Mouse (Mus musculus): ENCODE measurements at regions not wholly inside any gene's neighbourhood (a gene's known extent, or its start where the extent isn't known, plus 50 kb on each side); places are given as distances from the start of the nearest gene placed in this dataset.

DNA sequence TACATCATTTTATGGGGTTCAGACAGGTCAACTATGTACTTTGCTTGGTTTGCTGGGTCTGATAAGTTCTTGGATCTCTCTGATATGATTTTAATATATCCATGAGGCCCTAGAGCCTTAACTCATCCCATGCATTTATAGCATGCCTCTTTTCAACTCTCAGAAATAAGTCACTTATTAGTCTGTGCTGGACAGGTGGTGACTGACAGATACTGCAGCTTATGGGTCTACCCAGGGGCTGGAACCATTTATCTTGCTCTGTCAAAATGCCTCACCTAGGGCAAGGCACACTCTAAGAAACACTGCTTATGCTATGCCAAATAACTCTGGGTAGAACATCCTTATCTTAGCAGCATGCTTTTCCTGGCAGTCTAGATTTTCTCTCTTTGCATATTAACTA is 225.6 kb downstream of the Mbnl1 start:
- DNase-seq (ENCODE audit: extremely low spot score in 1 of 2, low spot score in 1 of 2), result no peak

DNA sequence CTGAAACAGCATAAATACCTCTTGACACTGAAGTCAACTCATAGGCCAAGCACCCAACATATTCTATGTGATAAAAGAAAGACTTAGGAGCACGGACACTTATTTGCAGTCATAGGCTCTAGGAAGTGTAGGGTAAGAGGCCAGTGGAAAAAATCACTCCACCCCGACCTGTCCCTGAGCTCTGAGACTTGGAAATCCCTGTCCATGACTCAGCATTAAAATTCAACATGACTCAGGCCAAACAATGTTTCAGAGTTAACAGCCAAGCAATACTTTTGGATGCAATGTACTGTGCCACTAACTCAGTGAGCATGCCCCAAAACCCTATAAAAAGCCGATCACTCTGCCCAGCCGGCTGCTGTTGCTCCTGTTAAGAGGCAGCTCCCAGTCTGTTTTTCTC is 234.5 kb downstream of the Mbnl1 start:
- no peak for DNase-seq (ENCODE audit: extremely low spot score in 1 of 2, low spot score in 1 of 2)

DNA sequence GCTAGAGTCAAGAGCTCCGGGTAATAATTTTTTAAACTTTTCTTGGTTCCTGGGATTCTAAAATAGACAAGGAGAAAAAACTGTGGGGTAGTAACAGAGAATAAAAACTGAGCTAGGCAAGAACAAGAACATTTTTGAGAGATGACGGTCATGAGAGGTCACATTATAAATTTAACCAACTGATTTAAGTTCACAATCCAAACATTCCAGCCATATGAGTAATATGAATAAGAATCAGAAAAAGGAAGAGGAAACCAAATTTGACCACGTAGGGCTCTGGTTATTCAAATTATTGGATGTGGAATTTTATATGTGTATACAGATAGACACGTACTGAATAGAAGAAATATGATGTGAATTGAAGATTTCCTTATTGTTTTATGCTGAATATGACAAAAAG is 240.3 kb downstream of the Mbnl1 start:
- no peak for DNase-seq (ENCODE audit: extremely low spot score in 1 of 2, low spot score in 1 of 2)

DNA sequence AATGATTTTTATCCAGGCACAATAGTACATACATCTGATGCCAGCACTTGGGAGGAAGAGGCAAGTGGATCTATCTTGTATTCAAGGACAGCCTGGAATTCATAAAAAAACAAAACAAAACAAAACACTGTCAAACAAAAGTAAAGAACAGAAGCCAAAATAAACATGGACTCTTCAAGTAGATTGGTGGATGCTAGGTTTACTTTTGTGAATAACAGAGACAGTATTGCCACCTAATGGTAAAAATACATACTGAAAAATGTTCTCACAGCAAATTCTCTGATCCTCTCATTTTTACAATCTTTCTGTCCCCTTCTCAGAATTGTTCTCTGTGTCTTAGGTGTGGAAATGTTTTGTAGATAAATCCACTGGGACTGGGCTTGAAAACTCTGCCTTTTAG is 247.7 kb downstream of the Mbnl1 start:
- no peak for DNase-seq (ENCODE audit: extremely low spot score in 1 of 2, low spot score in 1 of 2)

DNA sequence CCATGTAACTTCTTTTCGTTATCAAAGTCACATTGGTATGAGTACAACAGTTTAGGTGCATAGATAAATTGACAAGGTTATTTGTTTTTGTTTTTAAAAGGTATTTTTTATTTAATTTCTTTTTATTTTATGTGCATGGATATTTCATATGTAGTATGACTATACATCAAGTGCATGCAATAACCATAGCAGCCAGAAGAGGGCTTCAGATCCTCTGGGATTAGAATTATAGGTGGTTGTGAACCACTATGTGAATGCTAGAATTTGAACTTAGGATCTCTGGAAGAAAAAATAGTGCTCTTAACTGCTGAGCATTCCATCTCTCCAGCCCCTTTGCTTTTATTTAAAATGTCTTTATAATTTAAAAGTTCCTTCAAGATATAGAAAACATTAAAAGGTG is 258.7 kb downstream of the Mbnl1 start:
- DNase-seq (ENCODE audit: extremely low spot score in 1 of 2, low spot score in 1 of 2), result no peak

DNA sequence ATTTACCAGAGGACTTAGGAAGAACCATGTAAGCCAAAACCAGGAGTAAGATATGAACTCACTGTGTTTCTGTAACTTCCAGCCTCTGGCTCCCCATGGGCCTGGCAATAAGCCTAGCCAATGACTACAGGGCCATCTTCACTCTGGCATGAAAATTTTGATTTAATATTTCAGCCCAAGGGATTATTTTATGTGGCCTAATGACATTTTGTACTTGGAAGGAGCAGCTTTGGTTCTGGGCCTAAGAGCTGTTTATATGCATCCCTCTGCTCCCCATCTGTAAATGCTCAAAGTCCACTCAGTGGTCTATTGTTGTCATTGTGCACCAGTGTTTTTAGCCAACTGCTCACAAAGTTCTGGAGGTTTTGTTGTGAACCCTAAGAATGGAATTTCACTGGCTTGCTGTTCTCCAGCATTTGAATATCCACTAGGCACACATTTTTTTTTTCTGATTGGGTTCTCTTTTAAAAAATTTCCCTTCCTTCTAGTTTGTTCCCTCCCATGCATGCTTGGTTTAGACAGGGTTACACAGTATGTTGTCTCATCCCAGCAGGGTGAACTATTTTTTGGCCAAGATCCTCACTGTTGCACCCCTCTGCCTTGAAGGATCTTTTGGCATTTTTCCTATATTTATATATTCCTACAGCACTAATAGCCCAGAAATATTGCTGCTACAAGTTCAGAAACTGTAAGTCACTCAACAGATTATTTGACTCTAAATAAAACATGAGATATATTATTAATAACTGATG is 261.9 kb upstream of the P2ry1 start:
- DNase-seq (ENCODE audit: extremely low spot score in 1 of 2, low spot score in 1 of 2), result no peak

DNA sequence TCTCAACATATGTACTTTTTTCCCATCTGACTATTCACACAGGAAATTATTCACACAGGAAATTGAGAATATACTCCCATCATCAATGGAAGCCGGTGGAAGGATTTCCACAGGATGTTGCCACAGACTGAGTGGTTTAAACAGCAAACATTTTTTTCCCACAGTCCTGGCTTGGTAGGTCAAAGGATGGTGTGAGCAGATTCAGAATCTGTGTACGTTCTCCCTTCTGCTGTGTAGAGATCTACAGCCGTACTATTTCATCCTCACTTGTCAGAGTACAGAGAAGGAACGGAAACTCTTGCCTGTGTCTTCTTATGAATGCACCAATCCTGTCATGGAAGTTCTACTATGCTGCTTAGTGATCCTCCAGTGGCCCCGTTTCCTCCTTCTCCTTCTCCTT is 261.2 kb upstream of the P2ry1 start:
- no peak for DNase-seq (ENCODE audit: extremely low spot score in 1 of 2, low spot score in 1 of 2)

DNA sequence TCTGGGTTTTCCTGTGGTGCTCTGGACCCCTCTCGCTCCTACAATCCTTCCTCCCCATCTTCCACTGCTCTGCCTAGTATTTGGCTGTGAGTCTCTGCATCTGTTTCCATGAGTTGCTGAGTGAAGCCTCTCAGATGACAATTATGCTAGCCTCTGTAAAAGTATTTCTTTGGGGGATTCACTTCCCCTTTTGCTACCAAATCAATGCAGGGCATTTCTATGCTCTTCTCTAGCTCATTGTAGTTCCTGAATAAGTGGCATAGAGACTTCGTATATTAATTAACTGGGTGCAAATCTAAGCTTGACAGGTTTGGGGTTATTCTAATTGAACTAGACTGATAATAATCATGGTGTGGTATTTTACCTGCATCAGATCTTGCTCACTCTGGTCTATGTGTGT is 260.4 kb upstream of the P2ry1 start:
- no peak for DNase-seq (ENCODE audit: extremely low spot score in 1 of 2, low spot score in 1 of 2)

DNA sequence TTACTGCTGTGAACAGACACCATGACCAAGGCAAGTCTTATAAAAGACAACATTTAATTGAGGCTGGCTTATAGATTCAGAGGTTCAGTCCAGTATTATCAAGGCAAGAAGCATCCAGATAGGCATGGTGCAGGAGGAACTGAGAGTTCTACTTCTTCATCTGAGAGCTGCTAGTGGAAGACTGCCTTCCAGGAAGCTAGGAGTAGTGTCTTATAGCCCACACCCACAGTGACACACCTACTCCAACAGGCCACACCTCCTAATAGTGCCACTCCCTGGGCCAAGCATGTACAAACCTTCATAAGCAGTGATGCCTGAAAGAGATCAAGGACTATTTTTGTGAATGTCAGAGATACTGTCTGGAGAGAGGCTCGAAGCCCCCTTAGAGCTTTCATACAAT is 257.5 kb upstream of the P2ry1 start:
- DNase-seq (ENCODE audit: extremely low spot score in 1 of 2, low spot score in 1 of 2), result no peak

DNA sequence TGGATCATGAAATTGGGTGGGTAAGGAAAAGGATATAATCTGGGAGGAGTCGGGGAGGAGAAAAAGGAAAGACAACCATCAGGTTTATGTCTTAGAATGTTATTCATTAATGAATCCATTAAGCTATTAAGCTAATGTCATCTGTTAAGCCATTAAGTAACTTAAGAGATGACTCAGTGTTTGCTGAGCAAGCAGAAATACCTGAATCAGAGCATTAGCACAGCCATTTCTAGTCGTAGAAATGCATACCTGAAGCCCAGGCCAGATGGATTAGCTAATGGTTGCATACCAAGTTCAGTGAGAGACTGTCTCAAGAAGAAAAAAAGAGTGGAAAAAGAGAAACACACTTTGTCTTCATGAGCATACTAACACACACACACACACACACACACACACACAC is 244.0 kb upstream of the P2ry1 start:
- no peak for DNase-seq (ENCODE audit: extremely low spot score in 1 of 2, low spot score in 1 of 2)

DNA sequence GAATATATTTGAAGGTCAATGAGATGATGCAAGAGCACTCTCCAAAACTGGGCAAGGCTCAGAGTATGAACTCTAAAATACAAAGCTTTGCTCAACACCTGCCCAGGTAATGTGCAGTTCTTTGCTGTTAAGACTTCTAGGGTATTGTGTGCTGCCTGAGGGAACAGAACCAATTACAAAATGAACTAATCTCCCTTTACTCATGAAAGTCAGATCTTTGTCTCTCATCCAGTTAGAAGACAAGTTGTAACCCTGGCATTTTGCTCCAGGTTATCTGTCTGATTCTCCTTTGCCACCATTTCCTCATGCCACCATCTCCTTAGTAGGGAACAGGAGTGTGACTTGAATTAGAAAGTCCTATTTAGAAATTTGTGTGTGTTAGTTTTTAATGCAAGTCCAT is 243.5 kb upstream of the P2ry1 start:
- no peak for DNase-seq (ENCODE audit: extremely low spot score in 1 of 2, low spot score in 1 of 2)

DNA sequence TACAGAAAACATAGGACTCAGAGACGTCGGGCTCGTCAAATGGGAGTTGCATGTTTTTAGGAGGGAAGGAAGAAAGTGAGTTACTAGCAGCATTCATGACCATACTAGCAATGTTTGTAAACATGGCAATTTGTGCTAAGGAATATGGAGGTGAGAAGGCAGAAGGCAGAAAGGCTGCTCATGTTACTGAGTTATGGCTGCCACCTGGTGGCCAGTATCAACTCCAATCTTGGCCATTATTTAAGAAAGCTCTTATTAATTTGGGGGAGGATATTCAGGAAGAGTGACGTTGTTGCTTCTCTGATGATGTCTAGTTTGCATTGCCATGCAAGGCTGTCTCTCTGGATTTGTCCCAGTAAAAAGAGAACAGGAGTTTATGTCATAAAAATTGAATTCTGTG is 239.7 kb upstream of the P2ry1 start:
- DNase-seq (ENCODE audit: extremely low spot score in 1 of 2, low spot score in 1 of 2), result peak in 1 of 2 experiments; percentile 46

DNA sequence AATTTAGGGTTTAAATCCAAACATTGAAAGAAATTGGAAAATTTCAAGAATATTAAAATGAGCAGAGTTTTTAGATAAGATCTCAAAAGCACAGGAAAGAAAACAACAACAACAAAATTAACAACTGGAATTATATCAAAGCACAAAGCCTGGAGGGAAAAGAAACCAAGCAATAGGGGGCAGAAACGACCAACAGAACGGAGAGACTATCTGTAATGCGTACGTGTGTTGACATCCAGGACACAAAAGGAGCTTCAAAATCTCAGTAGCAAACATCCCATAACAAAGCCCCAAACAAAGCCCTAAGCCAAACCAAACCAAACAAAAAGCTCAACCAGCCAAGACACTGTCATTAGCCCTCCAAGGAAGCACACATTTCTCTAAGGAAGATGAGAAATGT is 237.5 kb upstream of the P2ry1 start:
- DNase-seq (ENCODE audit: extremely low spot score in 1 of 2, low spot score in 1 of 2), result no peak

DNA sequence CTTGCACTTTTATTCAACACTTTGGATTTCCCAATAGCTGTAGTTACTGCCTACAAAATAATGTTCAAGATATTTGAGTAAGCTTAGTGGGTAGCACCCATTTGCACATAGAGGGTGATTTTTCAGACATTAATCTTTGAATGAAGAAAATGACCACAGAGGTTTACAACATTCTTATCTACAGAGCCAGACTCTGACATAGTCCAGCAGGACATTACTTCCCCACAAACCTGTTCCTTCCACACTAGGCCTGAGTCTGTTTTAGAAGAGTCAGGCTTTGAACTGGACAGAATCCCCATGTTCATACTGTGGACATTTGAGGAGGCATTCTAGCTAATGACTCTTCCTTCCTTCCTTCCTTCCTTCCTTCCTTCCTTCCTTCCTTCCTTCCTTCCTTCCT is 233.6 kb upstream of the P2ry1 start:
- no peak for DNase-seq (ENCODE audit: extremely low spot score in 1 of 2, low spot score in 1 of 2)

DNA sequence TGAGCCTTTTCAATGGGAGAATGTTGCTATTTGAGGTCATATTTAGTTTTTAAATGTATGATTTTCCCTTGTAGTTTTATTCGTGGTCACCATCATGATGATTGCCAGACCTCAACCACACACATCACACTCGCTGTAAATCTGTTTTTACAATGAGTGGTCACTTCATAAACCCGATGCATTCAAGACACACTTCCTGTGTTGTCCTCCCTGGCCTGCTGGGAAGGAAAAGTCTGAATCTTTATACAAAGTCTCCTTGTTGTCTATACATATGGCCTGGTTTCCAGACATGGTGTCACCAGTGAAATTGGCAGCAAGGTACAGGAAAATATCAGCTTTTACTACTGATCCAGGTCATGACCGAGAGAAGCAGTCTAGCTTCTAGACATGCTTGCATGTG is 230.7 kb upstream of the P2ry1 start:
- no peak for DNase-seq (ENCODE audit: extremely low spot score in 1 of 2, low spot score in 1 of 2)

DNA sequence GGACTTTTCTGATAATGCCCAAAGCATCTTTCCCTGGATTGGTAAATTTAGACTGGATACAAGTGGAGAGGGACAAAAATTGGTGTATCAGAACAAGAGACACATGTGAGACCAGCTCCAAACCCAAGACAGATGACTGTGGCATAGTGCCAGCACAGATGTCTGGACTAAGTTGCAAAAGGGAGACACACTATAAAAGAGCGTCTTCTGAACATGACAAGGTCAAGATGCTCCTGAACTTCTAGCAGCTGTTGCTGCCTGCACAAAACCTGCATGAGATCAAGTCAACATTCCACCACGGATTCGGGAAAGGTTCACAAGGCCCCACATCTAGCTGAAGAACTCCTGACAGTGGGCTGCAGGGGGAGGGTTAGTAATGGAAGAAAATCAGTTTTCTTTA is 229.2 kb upstream of the P2ry1 start:
- no peak for DNase-seq (ENCODE audit: extremely low spot score in 1 of 2, low spot score in 1 of 2)

DNA sequence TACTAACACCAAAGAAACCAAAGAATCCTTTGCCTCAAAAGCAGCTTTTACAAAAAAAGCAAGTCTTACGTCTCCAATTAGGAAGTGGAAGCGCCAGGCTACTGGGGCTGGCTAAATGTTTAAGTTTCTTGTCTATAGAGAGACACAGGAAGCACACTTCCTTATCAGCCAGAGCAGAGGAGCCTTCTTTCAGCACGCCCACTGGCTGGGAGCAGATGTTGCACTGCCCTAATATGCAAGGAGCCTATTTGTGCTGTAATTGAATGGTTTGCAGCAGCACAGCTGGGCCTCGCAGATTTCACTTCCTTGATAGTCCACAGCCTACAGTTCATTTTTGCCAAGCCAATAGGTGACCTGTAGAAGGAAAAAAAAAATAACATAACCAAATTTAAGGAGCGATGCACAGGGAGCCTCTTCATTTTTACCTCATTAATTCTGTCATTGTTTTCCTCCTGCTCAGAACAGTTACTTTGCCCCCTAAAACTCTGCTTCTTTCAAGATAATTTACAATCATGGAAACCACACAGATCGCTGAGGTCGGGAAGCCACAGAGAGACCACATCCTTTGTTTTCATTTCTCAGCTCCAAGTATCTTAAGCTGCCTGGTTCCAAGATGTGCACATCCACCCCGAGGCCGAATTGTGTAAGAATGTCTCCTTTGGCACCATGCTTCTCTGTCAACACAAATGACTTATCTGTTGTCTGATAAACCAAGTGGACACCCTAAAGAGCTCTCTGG is 217.3 kb upstream of the P2ry1 start:
- no peak for DNase-seq (ENCODE audit: extremely low spot score in 1 of 2, low spot score in 1 of 2)

DNA sequence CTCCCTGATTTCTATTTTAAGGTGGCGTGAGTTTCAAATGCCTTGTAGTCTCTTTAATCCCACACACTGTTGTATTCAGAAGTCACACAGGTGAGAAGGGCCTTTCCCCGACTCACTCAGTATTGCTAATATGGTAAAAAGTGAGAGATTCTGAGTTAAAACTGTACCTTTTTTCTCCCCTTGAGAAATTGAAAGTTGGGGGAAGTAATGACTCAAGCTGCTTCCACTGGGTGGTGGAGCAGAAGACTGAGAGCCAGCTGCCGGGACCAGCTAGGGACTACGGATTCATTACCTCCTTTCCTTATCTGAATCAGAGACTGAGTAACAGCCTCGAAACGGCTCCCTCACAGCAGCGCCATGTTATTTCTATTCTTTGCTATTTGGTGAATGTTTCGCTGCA is 214.6 kb upstream of the P2ry1 start:
- DNase-seq (ENCODE audit: extremely low spot score in 1 of 2, low spot score in 1 of 2), result no peak

DNA sequence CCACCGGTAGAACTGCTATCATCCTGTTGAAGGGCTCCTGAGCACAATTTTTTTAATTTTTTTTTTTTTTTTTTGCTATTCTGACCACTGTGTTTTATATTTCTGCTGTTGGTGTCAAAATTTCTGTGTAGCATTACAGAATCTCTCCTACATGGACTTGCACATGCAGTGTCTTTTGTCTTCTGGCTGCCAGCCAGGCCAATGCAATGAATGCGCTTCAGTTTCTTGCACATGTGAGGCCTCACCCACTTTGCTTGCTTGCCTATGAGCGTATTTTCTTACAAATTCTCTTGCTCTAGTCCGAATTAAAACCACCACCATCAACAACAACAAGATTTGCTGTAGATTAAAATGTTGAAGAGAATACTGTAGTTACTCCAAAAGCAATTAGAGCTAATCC is 213.2 kb upstream of the P2ry1 start:
- DNase-seq (ENCODE audit: extremely low spot score in 1 of 2, low spot score in 1 of 2), result no peak

DNA sequence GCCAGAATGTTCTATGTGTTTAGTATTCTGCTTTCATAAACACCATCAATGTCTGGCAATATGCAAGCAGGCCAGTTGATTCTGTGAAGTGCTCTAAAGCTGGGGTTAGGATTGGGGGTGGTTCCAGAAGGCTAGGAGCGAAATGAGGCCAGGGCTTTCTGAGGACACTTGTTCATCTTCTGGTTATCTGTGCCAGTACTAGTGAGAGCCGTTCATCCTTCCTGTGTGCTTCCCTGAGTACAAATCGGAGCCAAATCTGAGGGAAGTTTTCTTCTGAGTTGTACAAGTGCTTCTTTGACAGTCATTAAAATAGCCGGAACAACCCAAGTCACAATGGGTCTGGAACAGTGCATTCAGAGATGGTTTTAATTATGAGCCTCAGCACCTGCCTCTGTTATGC is 210.4 kb upstream of the P2ry1 start:
- no peak for DNase-seq (ENCODE audit: extremely low spot score in 1 of 2, low spot score in 1 of 2)

DNA sequence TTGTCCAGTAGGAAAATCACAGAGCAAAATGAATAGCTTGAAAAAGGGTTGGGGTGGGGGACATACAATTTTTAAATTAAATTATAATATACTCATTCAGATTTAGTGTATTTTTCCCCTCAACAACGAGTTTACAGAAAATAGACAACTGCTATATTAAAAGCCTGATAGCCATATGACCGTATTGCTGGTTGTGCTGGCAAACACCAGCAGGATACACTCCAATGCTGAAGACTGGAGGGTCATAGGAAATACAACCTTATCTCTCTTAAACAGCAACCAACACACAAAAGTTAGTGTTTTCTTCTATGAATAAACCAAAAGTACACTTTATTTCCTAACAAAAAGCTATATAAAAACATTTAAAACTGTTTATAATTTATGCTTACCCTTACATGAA is 206.4 kb upstream of the P2ry1 start:
- no peak for DNase-seq (ENCODE audit: extremely low spot score in 1 of 2, low spot score in 1 of 2)

DNA sequence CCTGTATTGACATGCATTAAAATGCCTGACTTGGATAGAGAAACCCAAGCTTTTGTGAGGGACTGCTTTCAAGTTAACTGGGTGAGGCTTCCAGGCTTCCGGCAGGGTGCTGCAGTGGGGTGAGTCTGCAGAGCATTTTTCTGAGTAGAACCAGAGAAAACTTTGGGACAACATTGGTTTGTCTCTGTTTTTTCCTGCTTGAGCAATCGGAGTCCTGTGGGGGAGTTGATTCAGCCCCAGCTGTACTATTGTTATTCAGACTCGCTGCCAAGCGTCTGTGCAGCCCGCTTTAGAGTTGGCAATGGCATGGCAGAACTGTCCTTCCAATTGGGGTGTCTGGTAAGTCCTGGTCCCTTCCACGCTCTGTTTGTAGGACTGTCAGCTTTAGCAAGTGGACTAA is 204.8 kb upstream of the P2ry1 start:
- peak in 1 of 2 experiments; percentile 33 for DNase-seq (ENCODE audit: extremely low spot score in 1 of 2, low spot score in 1 of 2)

DNA sequence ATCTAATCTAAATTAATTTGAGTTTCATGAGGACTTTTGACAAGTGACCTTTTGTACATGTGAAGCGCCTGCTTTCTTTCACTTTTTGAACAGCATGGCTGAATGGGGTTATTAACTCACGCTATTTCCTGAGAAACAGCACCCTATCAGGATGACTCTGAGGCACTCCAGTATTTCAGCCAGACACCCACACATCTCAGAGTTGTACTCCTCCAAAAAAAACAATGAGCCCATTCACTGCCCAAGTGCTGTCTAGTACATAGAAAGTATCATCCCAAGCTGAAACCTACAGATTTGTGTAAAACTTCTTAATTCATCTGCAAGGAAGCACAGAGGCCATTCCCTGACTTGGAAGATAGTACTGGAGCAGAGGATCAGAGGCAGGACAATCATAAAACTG is 204.1 kb upstream of the P2ry1 start:
- no peak for DNase-seq (ENCODE audit: extremely low spot score in 1 of 2, low spot score in 1 of 2)
